Mouse (Mus musculus) T-cell, adult 2 months (primary cell): ENCODE results near the gene Gm9821.

Experiments
- DNase-seq: peaks from one replicate; pipeline ENCODE4 v3.0.0; 2022; ENCODE audit warnings: low spot score

The Gm9821 gene

GRCm38 (mm10) chr2:91971231-91972097 is 26.0 kb downstream of the Gm9821 start:
- no peak for DNase-seq

GRCm38 (mm10) chr2:91972121-91972566 is 26.6 kb downstream of the Gm9821 start:
- peak; percentile 62 for DNase-seq

- DNase-seq: no peak
Measured at GRCm38 (mm10) chr2:91973416-91974135, 28.1 kb downstream of the Gm9821 start.

DNA sequence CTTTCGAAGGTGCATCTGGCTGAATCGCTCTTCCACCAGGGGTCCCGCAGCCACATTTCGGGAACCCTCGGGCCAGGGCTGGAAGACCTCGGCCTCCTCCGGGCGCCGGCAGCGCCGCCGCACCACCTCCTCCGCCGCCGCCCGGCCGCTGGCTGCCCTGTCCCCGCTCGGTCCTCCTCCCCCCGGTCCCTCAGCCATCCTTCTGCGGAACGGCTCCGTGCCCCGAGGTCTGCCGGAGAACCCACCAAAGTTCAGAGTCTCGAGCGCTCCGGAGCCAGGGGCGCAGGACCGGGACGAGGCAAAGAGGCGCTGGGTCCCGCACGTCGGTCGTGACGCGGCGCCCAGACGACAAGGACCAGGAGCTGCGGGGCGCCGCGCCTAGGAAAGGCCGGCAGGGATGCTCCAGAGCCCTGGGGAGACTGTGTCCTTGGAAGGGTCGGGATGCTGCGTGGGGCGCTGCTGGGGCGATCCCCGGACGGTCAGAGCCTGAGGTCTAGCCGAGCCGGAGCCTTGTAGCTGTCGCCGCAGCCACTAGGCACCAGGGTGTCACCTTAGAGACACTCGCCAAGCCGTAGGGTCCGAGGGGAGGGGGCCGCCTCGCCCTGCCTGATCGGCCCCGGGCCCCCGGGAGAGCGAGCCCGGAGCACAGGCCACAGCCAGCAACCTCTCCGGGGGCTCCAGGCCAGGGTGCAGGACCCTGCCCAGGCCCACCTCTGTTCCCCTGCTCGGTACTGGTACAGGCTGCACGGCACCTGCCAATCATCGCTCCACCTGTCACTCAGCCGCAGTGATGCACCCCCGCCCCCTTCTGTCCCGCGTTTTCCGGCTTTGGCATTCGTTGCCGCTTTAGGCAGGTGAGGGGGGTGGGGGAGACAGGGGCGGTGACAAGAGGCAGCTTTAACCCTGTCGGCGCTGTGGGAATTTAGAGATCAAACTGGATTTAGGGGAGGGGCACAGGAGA is 30.4 kb downstream of the Gm9821 start, which contains the start of gene Dgkz:
Dgkz (minus strand) TSS at position 284 of the 961 bp plus-strand sequence.
- peak; percentile 74 for DNase-seq

DNA sequence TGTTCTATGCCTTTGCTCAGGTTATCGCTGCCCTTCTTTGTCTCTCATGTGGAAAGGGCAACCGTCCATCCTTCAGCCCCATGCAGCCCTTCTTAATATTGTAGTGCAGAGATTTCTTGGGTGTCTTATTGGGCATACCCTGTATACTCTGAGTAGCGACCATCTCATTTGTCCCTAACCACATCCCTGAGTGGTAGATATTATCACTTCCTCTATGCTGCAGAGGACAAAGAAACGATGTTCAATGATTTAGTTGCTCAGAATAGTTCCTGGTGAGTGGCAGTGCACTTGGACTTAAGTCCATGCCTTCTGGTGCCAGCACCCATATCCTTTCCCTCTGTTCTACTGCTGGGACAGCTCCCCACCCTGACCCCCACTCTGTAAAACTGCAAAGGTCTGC is 32.5 kb downstream of the Gm9821 start:
- DNase-seq: no peak

- DNase-seq: no peak
Measured at GRCm38 (mm10) chr2:91978547-91978946, 33.0 kb downstream of the Gm9821 start.

DNA sequence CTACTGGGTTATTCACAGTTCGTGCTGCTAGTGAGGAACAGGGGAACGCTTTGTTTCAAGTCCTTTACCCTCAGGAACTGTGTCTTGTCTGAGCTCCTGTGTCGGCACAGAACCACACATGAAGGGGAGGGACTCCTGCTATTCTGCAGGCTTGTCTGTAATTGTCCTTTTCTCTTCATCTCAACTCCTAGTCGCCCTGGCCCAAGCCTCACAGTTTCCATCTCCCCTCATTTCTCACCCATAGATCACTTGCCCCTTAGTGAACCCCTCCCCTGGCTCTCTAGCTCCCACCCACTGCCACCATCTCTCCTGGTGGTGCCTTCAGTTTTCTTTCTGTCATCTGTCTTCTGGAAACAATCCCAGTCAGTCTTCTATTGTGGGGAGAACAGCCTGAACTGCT is 34.7 kb downstream of the Gm9821 start:
- DNase-seq: no peak

DNA sequence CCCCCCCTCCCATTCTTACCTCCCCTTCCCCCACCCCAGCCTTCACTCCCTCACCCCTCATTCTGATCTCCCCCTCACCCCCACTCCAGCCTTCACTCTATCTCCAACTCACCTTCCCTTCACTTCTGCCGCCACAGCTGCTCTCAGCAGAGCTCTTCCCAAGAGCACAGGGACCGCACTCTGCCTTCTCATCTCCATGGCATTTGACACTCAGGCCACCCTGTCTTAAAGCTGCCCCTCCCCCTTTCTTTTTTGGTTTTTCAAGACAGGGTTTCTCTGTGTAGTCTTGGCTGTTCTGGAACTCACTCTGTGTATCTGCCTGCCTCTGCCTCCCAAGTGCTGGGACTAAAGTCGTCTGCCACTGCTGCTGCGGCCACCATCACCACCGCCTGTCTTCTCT is 35.3 kb downstream of the Gm9821 start:
- DNase-seq: no peak

DNA sequence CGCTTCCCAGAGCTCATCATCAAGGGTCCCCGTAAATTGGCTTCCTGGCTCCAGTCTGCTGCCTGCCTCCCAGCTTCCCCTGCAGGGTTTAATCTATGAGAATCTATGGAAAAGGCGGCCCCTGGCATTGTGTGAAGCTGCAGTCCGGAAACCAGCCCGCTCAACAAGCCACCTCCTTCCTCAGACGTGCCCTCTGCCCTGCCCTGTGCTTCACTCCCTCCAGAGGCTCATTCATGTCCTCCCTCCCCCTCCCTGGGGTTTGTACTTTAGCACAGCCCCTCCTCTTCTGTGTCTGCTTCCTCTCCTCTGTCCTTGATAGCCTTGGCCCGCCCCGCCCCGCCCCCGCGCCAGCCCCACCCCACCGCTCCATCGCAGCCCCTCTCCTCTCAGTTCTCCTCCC is 38.9 kb downstream of the Gm9821 start:
- peak; percentile 87 for DNase-seq

DNA sequence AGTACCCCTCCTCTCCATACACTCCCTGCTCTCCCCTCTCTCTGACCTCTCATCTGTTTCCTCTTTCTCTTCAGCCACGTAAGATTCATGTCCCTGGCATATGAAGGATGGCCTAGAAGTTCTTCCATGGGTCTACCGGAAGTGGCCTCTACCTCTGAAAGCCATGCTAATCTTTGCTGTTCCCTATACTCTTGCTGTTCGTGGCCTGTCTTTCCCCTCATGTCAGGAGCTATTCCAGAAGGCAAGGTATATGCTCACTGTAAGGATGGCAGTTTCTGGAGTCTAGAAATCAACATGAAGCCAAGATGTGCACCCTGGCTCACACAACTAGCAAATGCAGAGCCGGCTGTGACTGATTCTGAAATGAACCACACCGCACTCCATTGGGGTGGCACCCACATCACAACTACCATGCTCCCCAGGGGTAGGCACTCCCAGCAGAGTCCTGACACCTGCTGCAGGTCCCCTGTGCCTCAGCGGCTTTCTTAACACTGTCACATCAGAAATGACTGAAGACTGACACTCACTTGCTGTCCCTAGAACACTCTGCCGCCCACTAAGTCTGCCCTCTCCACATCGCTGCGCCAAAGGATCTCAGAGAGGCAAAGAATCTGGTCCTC is 39.5 kb downstream of the Gm9821 start:
- peak; percentile 31 for DNase-seq

DNA sequence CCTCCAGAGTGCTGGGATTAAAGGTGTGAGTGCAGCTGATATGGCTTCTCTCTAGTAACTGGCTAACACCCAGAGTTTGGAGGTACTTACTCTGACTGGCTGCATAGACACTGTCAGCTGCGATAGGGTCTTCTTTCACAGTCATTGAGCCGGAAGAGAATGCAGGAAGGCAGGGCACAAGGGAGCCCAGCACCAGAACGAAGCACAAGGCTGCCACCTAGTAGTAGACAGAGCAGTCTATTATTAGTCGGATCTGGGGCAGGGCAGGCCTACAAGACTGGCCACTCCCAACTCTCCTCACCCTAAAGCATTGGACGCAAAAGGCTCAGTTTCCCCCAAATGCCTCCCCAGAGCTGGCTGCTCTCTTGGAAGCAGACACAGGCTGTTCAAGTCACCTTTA is 40.6 kb downstream of the Gm9821 start:
- peak; percentile 41 for DNase-seq

DNA sequence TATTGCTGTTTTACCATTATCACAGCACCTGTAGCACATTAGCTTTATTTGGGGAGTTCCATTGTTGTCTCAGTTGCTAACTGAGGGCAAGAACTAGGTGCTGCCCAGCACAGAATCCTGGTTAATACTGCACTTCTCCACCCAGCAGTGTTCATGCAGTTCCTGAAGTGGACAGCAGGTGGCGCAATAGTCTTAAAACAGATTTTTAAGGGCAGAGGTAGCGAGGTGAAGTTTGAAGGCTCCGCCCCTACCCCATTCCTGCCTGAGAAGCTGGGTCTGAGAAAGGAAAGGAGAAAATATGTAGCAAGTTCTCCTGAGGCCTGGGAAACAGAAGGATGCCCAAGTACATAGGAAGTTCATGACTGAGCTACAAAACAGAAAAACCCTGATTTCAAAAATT is 42.0 kb downstream of the Gm9821 start:
- peak; percentile 70 for DNase-seq

DNA sequence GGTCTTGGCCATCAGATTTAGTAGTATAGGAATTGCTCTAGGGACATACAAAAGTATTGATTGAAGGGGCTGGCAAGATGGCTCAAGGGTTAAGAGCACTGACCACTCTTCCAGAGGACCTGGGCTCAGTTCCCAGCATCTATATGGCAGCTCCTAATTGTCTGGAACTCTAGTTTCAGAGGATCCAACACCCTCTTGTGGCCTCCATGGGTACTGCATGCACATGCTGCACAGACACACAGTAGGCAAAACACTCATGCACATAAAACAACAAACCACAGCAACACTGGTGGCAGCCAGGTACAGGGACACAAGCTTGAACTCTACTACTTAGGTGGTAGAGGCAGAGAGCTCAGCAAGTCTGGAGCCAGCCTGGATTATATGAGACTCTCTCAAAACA is 44.2 kb downstream of the Gm9821 start:
- DNase-seq: peak; percentile 27

- no peak for DNase-seq
Measured at GRCm38 (mm10) chr2:91993409-91993808, 47.9 kb downstream of the Gm9821 start.

- no peak for DNase-seq
Measured at GRCm38 (mm10) chr2:91996006-91996405, 50.5 kb downstream of the Gm9821 start.
